Mouse (Mus musculus) lung, adult 2 months (tissue): ENCODE data around the gene E2f8. TPM values are rescaled to one million over a fixed set of nuclear protein-coding genes. Genes with fewer than 3 reads are reported as not detected.

Experiments
- DNase-seq: peaks from one replicate; pipeline ENCODE4 v3.0.0; 2022
- H3K4me1 ChIP-seq: fragments of 200-500 bp; 2 replicates; pipeline ENCODE4 v1.6.1; 2011; ENCODE audit warnings: low read length; ENCODE audit not compliant: control insufficient read depth, insufficient read depth
- H3K4me3 ChIP-seq: fragments of 200-500 bp; replicated peaks from 2 replicates; pipeline ENCODE3; 2011; ENCODE audit warnings: low read depth, mild to moderate bottlenecking, control low read depth, low read length; ENCODE audit errors: extremely low read depth
- CTCF ChIP-seq: fragments of 200-500 bp; IDR thresholded peaks from 2 replicates; pipeline ENCODE4 v1.5.1; 2011; ENCODE audit warnings: mild to moderate bottlenecking, low read length, control low read depth; ENCODE audit not compliant: insufficient read depth
- POLR2A ChIP-seq: fragments of 200-500 bp; IDR thresholded peaks from 2 replicates; pipeline ENCODE4 v1.6.1; 2011; ENCODE audit warnings: low read depth, mild to moderate bottlenecking, control low read depth, low read length, borderline replicate concordance; ENCODE audit errors: extremely low read depth
- WGBS: fragments of 180-500 bp; shearing (Covaris S2); methylation state at CpG from one replicate; pipeline ENCODE4 v1.1.7; 2018; 5-methylcytosine and 5-hydroxymethylcytosine counted together
- polyA plus RNA-seq: library from polyadenylated mRNA; depleted of rRNA; stranded (reverse); fragments of >200 nt; gene quantifications from 2 replicates; pipeline ENCODE4 v1.2.3, GENCODE M21; 2012

The E2f8 gene
- polyA plus RNA-seq, 1 experiment, result 0.90 TPM

GRCm38 (mm10) chr7:48910282-48910681 is 28.9 kb upstream of the E2f8 start:
- DNase-seq, result no peak
- Histone ChIP-seq H3K4me3 (no peak overlapping the region), H3K4me1 (no peaks in the 10 kb centered on the region; the same call in 1 of the 2 replicates)
- TF ChIP-seq CTCF (no peak), POLR2A (no peak)
- 75% methylated on average over 6 of the region's 6 CpGs for WGBS

- no peaks in the 10 kb centered on the region; the same call in 1 of the 2 replicates for H3K4me1 ChIP-seq
- DNase-seq, result no peak
- no peak overlapping the region for H3K4me3 ChIP-seq
- no peak for TF ChIP-seq POLR2A
- TF ChIP-seq CTCF, result no peak
- 34% methylated on average over 4 of the region's 4 CpGs for WGBS
Observed at GRCm38 (mm10) chr7:48909342-48909671, 27.9 kb upstream of the E2f8 start.

- no peak within 1 kb of the TSS for H3K4me3 ChIP-seq
- DNase-seq, result no peak
- no peaks in the 10 kb centered on the region; the same call in 1 of the 2 replicates for H3K4me1 ChIP-seq
- WGBS, result 38% methylated on average over 8 of the region's 8 CpGs
- TF ChIP-seq POLR2A, result no peak
- TF ChIP-seq CTCF, result no peak
Observed at GRCm38 (mm10) chr7:48908521-48909341, 27.3 kb upstream of the E2f8 start, which contains the start of gene Nav2. Nav2 (plus strand) TSS chr7:48908716.

- DNase-seq, result no peak
- 61% methylated on average over 2 of the region's 2 CpGs for WGBS
- Histone ChIP-seq H3K4me3 (no peak overlapping the region), H3K4me1 (peaks cover 14% of the 10 kb centered on the region; the same call in 1 of the 2 replicates)
- TF ChIP-seq CTCF, result no peak
- no peak for TF ChIP-seq POLR2A
Observed at GRCm38 (mm10) chr7:48902454-48902853, 21.1 kb upstream of the E2f8 start.

- DNase-seq, result no peak
- Histone ChIP-seq H3K4me1 (peaks cover 14% of the 10 kb centered on the region; the same call in 1 of the 2 replicates), H3K4me3 (no peak overlapping the region)
- no peak for TF ChIP-seq POLR2A
- TF ChIP-seq CTCF, result no peak
- WGBS, result 68% methylated on average over 8 of the region's 8 CpGs
Observed at GRCm38 (mm10) chr7:48900408-48901167, 19.2 kb upstream of the E2f8 start.

GRCm38 (mm10) chr7:48898416-48898815 is 17.0 kb upstream of the E2f8 start:
- Histone ChIP-seq H3K4me1 (peaks cover 14% of the 10 kb centered on the region; the same call in 1 of the 2 replicates), H3K4me3 (no peak overlapping the region)
- DNase-seq, result no peak
- WGBS, result 39% methylated on average over 9 of the region's 9 CpGs
- TF ChIP-seq CTCF, result no peak
- no peak for TF ChIP-seq POLR2A

GRCm38 (mm10) chr7:48897539-48898163 is 16.3 kb upstream of the E2f8 start:
- no peak for DNase-seq
- TF ChIP-seq POLR2A, result no peak
- TF ChIP-seq CTCF, result no peak
- WGBS, result 55% methylated on average over 24 of the region's 24 CpGs
- H3K4me1 ChIP-seq, result peaks cover 14% of the 10 kb centered on the region; the same call in 1 of the 2 replicates
- H3K4me3 ChIP-seq, result no peak overlapping the region

- 74% methylated on average over 4 of the region's 4 CpGs for WGBS
Observed at GRCm38 (mm10) chr7:48896051-48896450, 14.7 kb upstream of the E2f8 start.

GRCm38 (mm10) chr7:48895475-48895874 is 14.1 kb upstream of the E2f8 start:
- TF ChIP-seq POLR2A (no peak), CTCF (no peak)
- 92% methylated on average over 4 of the region's 4 CpGs for WGBS
- no peak for DNase-seq

More at GRCm38 (mm10) chr7:48896051-48896450, 14.7 kb upstream of the E2f8 start:
- Histone ChIP-seq H3K4me1 (peaks cover 14% of the 10 kb centered on the region; the same call in 1 of the 2 replicates), H3K4me3 (no peak overlapping the region)
- DNase-seq, result no peak
- no peak for TF ChIP-seq POLR2A
- no peak for TF ChIP-seq CTCF

GRCm38 (mm10) chr7:48894763-48895162 is 13.4 kb upstream of the E2f8 start:
- no peak for DNase-seq
- TF ChIP-seq CTCF, result no peak
- no peak for TF ChIP-seq POLR2A
- H3K4me1 ChIP-seq, result peaks cover 10% of the 10 kb centered on the region; the same call in 1 of the 2 replicates
- WGBS, result 65% methylated on average over 6 of the region's 6 CpGs
- no peak overlapping the region for H3K4me3 ChIP-seq

More at GRCm38 (mm10) chr7:48895475-48895874, 14.1 kb upstream of the E2f8 start:
- Histone ChIP-seq H3K4me1 (peaks cover 13% of the 10 kb centered on the region; the same call in 1 of the 2 replicates), H3K4me3 (no peak overlapping the region)
